In genomic region chr16:35771606-35772005, GRCm38 (mm10) we compare ENCODE assay signal across 11 mouse cellular contexts. TPM values are rescaled to one million over a fixed set of nuclear protein-coding genes. Genes with fewer than 3 reads are reported as not detected.
A peak's percentile ranks its signal among the peaks of the same experiment; 100 is the strongest.
DNase-seq lines count a peak whose midpoint lies in the region; ATAC-seq and TF ChIP-seq lines count a peak whose summit lies in the region.
"Had no signal": no experiment of that assay in that cellular context is flagged by ENCODE, and none has a peak within 500 bp of the region (broad histone marks: within the 10 kb centered on the region; RNA-seq: fewer than 3 reads in every experiment).

No protein-coding gene starts in this region.

- ATAC-seq in lung, embryonic 14.5 days (ENCODE audit: insufficient read depth), result no peak
- ATAC-seq in forebrain, embryonic 12.5 days (ENCODE audit: low FRiP score), result no peak
- no peak for ATAC-seq in stomach, embryonic 16.5 days (ENCODE audit: insufficient read depth, low FRiP score)

- H3K36me3 ChIP-seq in lung, embryonic 14.5 days (ENCODE audit: insufficient read depth), result no peaks in the 10 kb centered on the region
- H3K36me3 ChIP-seq in forebrain, embryonic 12.5 days (replicated peaks), result no peaks in the 10 kb centered on the region
- peaks cover 9% of the 10 kb centered on the region; the same call in 1 of the 2 replicates for H3K36me3 ChIP-seq in limb, embryonic 10.5 days
- no peaks in the 10 kb centered on the region for H3K36me3 ChIP-seq in stomach, embryonic 16.5 days (ENCODE audit: control insufficient read depth, insufficient read depth, low read length)
- H3K36me3 ChIP-seq: kidney, embryonic 15.5 days; limb, embryonic 15.5 days had no signal

- TF ChIP-seq CTCF in lung, embryonic 14.5 days (IDR thresholded peaks at IDR 0.05; ENCODE audit: low read depth), result no peak

- H3K27ac ChIP-seq in lung, embryonic 14.5 days (ENCODE audit: low read depth), result no peak overlapping the region
- H3K27ac ChIP-seq in forebrain, embryonic 12.5 days, result no peak overlapping the region
- no peak overlapping the region for H3K27ac ChIP-seq in limb, embryonic 10.5 days
- H3K27ac ChIP-seq in stomach, embryonic 16.5 days (ENCODE audit: low read length), result no peak overlapping the region
- H3K27ac ChIP-seq: kidney, embryonic 15.5 days; limb, embryonic 15.5 days had no signal

- DNase-seq in lung, embryonic 14.5 days, result no peak
- DNase-seq in lung, adult 18-20 months, result no peak
- no peak for DNase-seq in limb, embryonic 10.5 days (ENCODE audit: low spot score)
- DNase-seq in lung, postnatal 10 days, result no peak
- no peak for DNase-seq in kidney, postnatal 36 days
- DNase-seq: heart, adult 18-20 months; layer of hippocampus, postnatal 36 days had no signal

- no peaks in the 10 kb centered on the region for H3K9me3 ChIP-seq in lung, embryonic 14.5 days (ENCODE audit: low read depth, low read length)
- H3K9me3 ChIP-seq in forebrain, embryonic 12.5 days, result no peaks in the 10 kb centered on the region
- no peaks in the 10 kb centered on the region for H3K9me3 ChIP-seq in limb, embryonic 10.5 days (replicated peaks)
- H3K9me3 ChIP-seq in stomach, embryonic 16.5 days (replicated peaks; ENCODE audit: control insufficient read depth, low read length), result no peaks in the 10 kb centered on the region
- H3K9me3 ChIP-seq: kidney, embryonic 15.5 days; limb, embryonic 15.5 days had no signal

- no peak overlapping the region for H3K9ac ChIP-seq in lung, embryonic 14.5 days
- no peak overlapping the region for H3K9ac ChIP-seq in forebrain, embryonic 12.5 days
- H3K9ac ChIP-seq in stomach, embryonic 16.5 days (ENCODE audit: low read length), result no peak overlapping the region
- H3K9ac ChIP-seq: limb, embryonic 15.5 days had no signal

- no peaks in the 10 kb centered on the region for H3K27me3 ChIP-seq in lung, embryonic 14.5 days (ENCODE audit: insufficient read depth, low read length)
- H3K27me3 ChIP-seq in forebrain, embryonic 12.5 days, result no peaks in the 10 kb centered on the region
- H3K27me3 ChIP-seq in limb, embryonic 10.5 days (ENCODE audit: low read depth, poor library complexity, severe bottlenecking), result no peaks in the 10 kb centered on the region
- no peaks in the 10 kb centered on the region for H3K27me3 ChIP-seq in stomach, embryonic 16.5 days (ENCODE audit: control insufficient read depth, insufficient read depth, low read length)
- H3K27me3 ChIP-seq: kidney, embryonic 15.5 days; limb, embryonic 15.5 days had no signal

- peak overlapping the region; percentile 85 for H3K4me2 ChIP-seq in lung, embryonic 14.5 days
- peak overlapping the region; percentile 72; the same call in 1 of the 2 replicates for H3K4me2 ChIP-seq in forebrain, embryonic 12.5 days
- 0 out of 2 replicates have a peak overlapping the region, but pooled peaks have one; percentile 92 for H3K4me2 ChIP-seq in stomach, embryonic 16.5 days (ENCODE audit: low read depth, low read length)

- no peak overlapping the region for H3K4me3 ChIP-seq in lung, embryonic 14.5 days (ENCODE audit: low read depth, low read length)
- H3K4me3 ChIP-seq in forebrain, embryonic 12.5 days (replicated peaks), result no peak overlapping the region
- H3K4me3 ChIP-seq in limb, embryonic 10.5 days, result peak overlapping the region; percentile 75; the same call in 1 of the 2 replicates
- no peak overlapping the region for H3K4me3 ChIP-seq in stomach, embryonic 16.5 days (replicated peaks; ENCODE audit: low read length)

- 80% methylated on average over 5 of the region's 5 CpGs for WGBS in lung, embryonic 14.5 days
- WGBS in forebrain, embryonic 12.5 days, result 84% methylated on average over 5 of the region's 5 CpGs
- WGBS in limb, embryonic 10.5 days, result 87% methylated on average over 5 of the region's 5 CpGs
- WGBS in stomach, embryonic 16.5 days, result 83% methylated on average over 5 of the region's 5 CpGs

- H3K4me1 ChIP-seq in lung, embryonic 14.5 days (ENCODE audit: insufficient read depth), result 0 out of 2 replicates have a peak, but pooled peaks cover 5% of the 10 kb centered on the region
- H3K4me1 ChIP-seq in forebrain, embryonic 12.5 days, result peaks cover 36% of the 10 kb centered on the region
- H3K4me1 ChIP-seq in limb, embryonic 10.5 days, result peaks cover 38% of the 10 kb centered on the region
- H3K4me1 ChIP-seq in stomach, embryonic 16.5 days (ENCODE audit: control insufficient read depth, insufficient read depth, low read length), result peaks cover 19% of the 10 kb centered on the region

RNA-seq across cellular contexts. Expression of gene Hspbap1, which starts 1.4 kb away (rescaled TPM):
- 16.0 and 16.4 TPM in 2 replicates for polyA plus RNA-seq in lung, embryonic 14.5 days (2014; fragmentation: Nextera tagmentation; extraction: Ambion mirVana)
- polyA plus RNA-seq in forebrain, embryonic 12.5 days (2016; fragmentation: Nextera tagmentation; extraction: Ambion mirVana), result 20.2 and 22.2 TPM in 2 replicates
- 27.1 and 34.4 TPM in 2 replicates for polyA plus RNA-seq in limb, embryonic 10.5 days (2016; fragmentation: Nextera tagmentation; extraction: Ambion mirVana)
- polyA plus RNA-seq in stomach, embryonic 16.5 days (2015; fragmentation: Nextera tagmentation; extraction: Ambion mirVana), result 12.7 and 13.3 TPM in 2 replicates

RNA-seq across cellular contexts. Expression of gene Dirc2, which starts 2.5 kb away (rescaled TPM):
- polyA plus RNA-seq in lung, embryonic 14.5 days (2014; fragmentation: Nextera tagmentation; extraction: Ambion mirVana), result 16.0 and 16.5 TPM in 2 replicates
- 22.7 and 23.3 TPM in 2 replicates for polyA plus RNA-seq in forebrain, embryonic 12.5 days (2016; fragmentation: Nextera tagmentation; extraction: Ambion mirVana)
- polyA plus RNA-seq in limb, embryonic 10.5 days (2016; fragmentation: Nextera tagmentation; extraction: Ambion mirVana), result 10.7 and 13.3 TPM in 2 replicates
- 8.2 and 8.8 TPM in 2 replicates for polyA plus RNA-seq in stomach, embryonic 16.5 days (2015; fragmentation: Nextera tagmentation; extraction: Ambion mirVana)
